Mouse (Mus musculus) inflammation-experienced regulatory T-cells, adult 16 weeks (primary cell): ENCODE data around the gene Olfr832. TPM values are rescaled to one million over a fixed set of nuclear protein-coding genes. Genes with fewer than 3 reads are reported as not detected.

Experiments used
- polyA plus RNA-seq: library from polyadenylated mRNA; unstranded; fragments of 100-300 nt; shearing (Covaris generic); gene quantifications from one replicate; pipeline ENCODE4 v1.2.1, GENCODE M21; 2017

Olfr832 gene
- polyA plus RNA-seq, result not detected

DNA sequence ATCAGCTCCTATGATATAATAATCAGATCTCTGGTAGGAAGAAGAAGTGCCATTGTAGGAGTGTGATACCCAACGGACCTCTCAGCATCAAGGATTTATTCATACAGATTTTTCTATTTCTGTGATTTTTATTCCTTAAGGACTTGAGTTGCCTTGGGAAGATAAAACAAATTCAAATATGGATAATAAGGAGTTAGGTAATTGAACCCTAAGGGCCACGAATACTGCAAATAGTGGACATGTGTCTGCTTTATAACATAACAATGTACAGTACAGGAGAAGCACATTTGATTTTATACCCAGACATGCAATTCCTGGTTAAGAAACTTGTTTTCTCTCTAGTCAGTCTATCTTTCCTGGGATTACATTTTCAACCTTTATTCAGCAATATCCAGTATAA lies at the start of gene Olfr832:
Gene Olfr832, plus strand, starts transcription at position 301 of the 400 bp plus-strand sequence.

DNA sequence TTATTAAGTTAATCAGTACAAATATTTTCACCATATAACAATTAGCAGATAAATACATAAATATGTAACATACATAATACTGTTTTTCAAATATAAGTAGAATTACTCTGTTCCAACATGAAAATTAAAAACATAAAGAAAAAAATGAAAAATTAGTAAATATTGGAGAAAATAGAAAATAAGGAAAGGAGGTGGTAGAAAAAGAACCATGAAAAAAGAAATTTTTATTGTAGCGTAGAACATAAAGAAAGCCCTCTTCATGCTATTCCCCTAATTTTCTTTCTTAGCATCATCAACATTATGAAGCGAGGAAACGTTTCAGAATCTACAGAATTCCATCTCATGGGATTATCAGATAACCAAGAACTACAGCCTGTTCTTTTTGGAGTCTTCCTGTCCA lies 50.8 kb downstream of the Olfr832 start, which contains the start of gene Olfr834:
Gene Olfr834, plus strand, starts transcription at position 301 of the 400 bp plus-strand sequence.

Other genes with a start within 250 kb of the Olfr832 start
- not detected for gene Olfr24, start 173.1 kb upstream of the Olfr832 start, polyA plus RNA-seq
- gene Olfr828, start 117.6 kb upstream of the Olfr832 start, polyA plus RNA-seq, result not detected
- gene Olfr829, start 82.2 kb upstream of the Olfr832 start, polyA plus RNA-seq, result not detected
- gene Olfr830, start 62.4 kb upstream of the Olfr832 start, polyA plus RNA-seq, result not detected
- gene Olfr834, start 50.9 kb downstream of the Olfr832 start, polyA plus RNA-seq, result not detected
- not detected for gene Olfr835, start 95.6 kb downstream of the Olfr832 start, polyA plus RNA-seq
- not detected for gene Olfr836, start 183.3 kb downstream of the Olfr832 start, polyA plus RNA-seq
- not detected for gene Olfr837, start 199.2 kb downstream of the Olfr832 start, polyA plus RNA-seq
- not detected for gene Olfr839-ps1, start 240.2 kb downstream of the Olfr832 start, polyA plus RNA-seq